Mouse (Mus musculus): Measurements from ENCODE around the gene Fxn. TPM values are rescaled to one million over a fixed set of nuclear protein-coding genes. Genes with fewer than 3 reads are reported as not detected.
A peak's percentile ranks its signal among the peaks of the same experiment; 100 is the strongest.
"Not testable (repeated sequence)": the region's sequence is repeated elsewhere in the genome, so short reads cannot be mapped to it uniquely, and the experiment has no call there.

The Fxn gene
- total RNA-seq, 2 experiments from 2014 or later = 30.9 to 31.3 TPM

- no peak for DNase-seq
- intact Hi-C loops (cut with DNase I) = loop anchor here (2.0 kb wide), 1 partner anchor 29 kb away; the partner anchor contains the start of gene Tjp2
These were observed 26.6 kb downstream of the Fxn start for GRCm38 (mm10) chr19:24253657-24254260.

GRCm38 (mm10) chr19:24251869-24252268 is 28.5 kb downstream of the Fxn start:
- intact Hi-C loops (cut with DNase I) = loop anchor here (2.0 kb wide), 1 partner anchor 27 kb away; the partner anchor contains the start of gene Tjp2
- DNase-seq = peak; percentile 64 to 66

GRCm38 (mm10) chr19:24243340-24243739 is 37.1 kb downstream of the Fxn start:
- intact Hi-C loops (cut with DNase I) = no loop called here

GRCm38 (mm10) chr19:24241799-24242546 is 38.4 kb downstream of the Fxn start:
- intact Hi-C loops (cut with DNase I) = no loop called here
- DNase-seq = no peak

More at GRCm38 (mm10) chr19:24243340-24243739, 37.1 kb downstream of the Fxn start:
- no peak for DNase-seq

- intact Hi-C loops (cut with DNase I) = no loop called here
These were observed 39.1 kb downstream of the Fxn start for GRCm38 (mm10) chr19:24241271-24241670.

GRCm38 (mm10) chr19:24238011-24238410 is 42.4 kb downstream of the Fxn start:
- DNase-seq = no peak
- intact Hi-C loops (cut with DNase I) = no loop called here

More at GRCm38 (mm10) chr19:24241271-24241670, 39.1 kb downstream of the Fxn start:
- no peak for DNase-seq

GRCm38 (mm10) chr19:24232356-24232755 is 48.0 kb downstream of the Fxn start:
- DNase-seq; intact Hi-C loops (cut with DNase I): not testable (repeated sequence)

GRCm38 (mm10) chr19:24225305-24225696 is 55.1 kb downstream of the Fxn start:
- DNase-seq = peak; percentile 55 to 64
- intact Hi-C loops (cut with DNase I) = loop anchor here (2.0 kb wide), 2 partner anchors 28 to 40 kb away; no protein-coding TSS in a partner anchor

- DNase-seq = peak; percentile 70 to 77
- intact Hi-C loops (cut with DNase I) = loop anchor here (2.0 to 5.0 kb wide), 3 partner anchors 28 to 57 kb away; no protein-coding TSS in a partner anchor
These were observed 55.7 kb downstream of the Fxn start, which contains the start of gene Tjp2 for GRCm38 (mm10) chr19:24224500-24225304. Gene Tjp2 (minus strand): TSS chr19:24225030.

- intact Hi-C loops (cut with DNase I) = loop anchor here (2.0 to 5.0 kb wide), 3 partner anchors 29 to 57 kb away; no protein-coding TSS in a partner anchor
- DNase-seq = peak; percentile 52 to 69
These were observed 56.6 kb downstream of the Fxn start for GRCm38 (mm10) chr19:24223851-24224251.

- no peak for DNase-seq
- intact Hi-C loops (cut with DNase I) = loop anchor here (5.0 kb wide), 1 partner anchor 54 kb away; no protein-coding TSS in a partner anchor
These were observed 59.0 kb downstream of the Fxn start for GRCm38 (mm10) chr19:24221455-24221854.

- DNase-seq = no peak
- intact Hi-C loops (cut with DNase I) = loop anchor here (5.0 kb wide), 1 partner anchor 54 kb away; no protein-coding TSS in a partner anchor
These were observed 59.5 kb downstream of the Fxn start for GRCm38 (mm10) chr19:24220795-24221445.

- DNase-seq = no peak
- intact Hi-C loops (cut with DNase I) = no loop called here
These were observed 61.4 kb downstream of the Fxn start for GRCm38 (mm10) chr19:24219011-24219410.

GRCm38 (mm10) chr19:24218291-24218690 is 62.1 kb downstream of the Fxn start:
- intact Hi-C loops (cut with DNase I) = no loop called here
- no peak for DNase-seq

GRCm38 (mm10) chr19:24217851-24218250 is 62.6 kb downstream of the Fxn start:
- intact Hi-C loops (cut with DNase I) = no loop called here
- no peak for DNase-seq

GRCm38 (mm10) chr19:24216771-24217170 is 63.6 kb downstream of the Fxn start:
- intact Hi-C loops (cut with DNase I) = no loop called here

GRCm38 (mm10) chr19:24214939-24215338 is 65.5 kb downstream of the Fxn start:
- intact Hi-C loops (cut with DNase I) = no loop called here
- no peak for DNase-seq

More at GRCm38 (mm10) chr19:24216771-24217170, 63.6 kb downstream of the Fxn start:
- DNase-seq = no peak

- DNase-seq = peak in 1 of 2 experiments; percentile 23
- intact Hi-C loops (cut with DNase I) = no loop called here
These were observed 67.1 kb downstream of the Fxn start for GRCm38 (mm10) chr19:24213299-24213698.

GRCm38 (mm10) chr19:24212552-24213249 is 67.7 kb downstream of the Fxn start:
- intact Hi-C loops (cut with DNase I) = no loop called here
- DNase-seq = peak; percentile 71
